Mouse (Mus musculus): Measurements from ENCODE around the gene Gm42688. TPM values are rescaled to one million over a fixed set of nuclear protein-coding genes. Genes with fewer than 3 reads are reported as not detected.

The Gm42688 gene
- polyA plus RNA-seq, 1 experiment from 2014 or later: 2.1 TPM

GRCm38 (mm10) chr6:83118825-83119733, 17.7 kb downstream of the Gm42688 start:
- Histone ChIP-seq H3K27ac (ENCODE audit: low read depth, low read length) (no peak overlapping the region), H3K4me3 (ENCODE audit: low read depth, low read length) (no peak overlapping the region), H3K4me1 (ENCODE audit: control insufficient read depth, insufficient read depth, low read length) (peaks cover 33% of the 10 kb centered on the region), H3K9ac (ENCODE audit: low read length) (peak overlapping the region; percentile 14; the same call in 1 of the 2 replicates), H3K4me2 (ENCODE audit: low read depth) (peak overlapping the region; percentile 77; the same call in 1 of the 2 replicates), H3K36me3 (ENCODE audit: control insufficient read depth, insufficient read depth, low read length) (peaks cover 9% of the 10 kb centered on the region), H3K9me3 (ENCODE audit: control insufficient read depth, low read length) (no peaks in the 10 kb centered on the region), H3K27me3 (ENCODE audit: control insufficient read depth, insufficient read depth, low read length) (no peaks in the 10 kb centered on the region)
- no peak for DNase-seq (ENCODE audit: low spot score)
- WGBS: 87% methylated on average over 14 of the region's 14 CpGs
- no peak for ATAC-seq (ENCODE audit: insufficient read depth, low FRiP score, low TSS enrichment)

- no peak for ATAC-seq (ENCODE audit: insufficient read depth, low FRiP score, low TSS enrichment)
- peak overlapping the region; percentile 81; the same call in 1 of the 2 replicates for H3K4me3 ChIP-seq (ENCODE audit: low read depth, low read length)
- H3K9ac ChIP-seq (ENCODE audit: low read length): peak overlapping the region; percentile 14; the same call in 1 of the 2 replicates
- no peaks in the 10 kb centered on the region for H3K9me3 ChIP-seq (ENCODE audit: control insufficient read depth, low read length)
- 91% methylated on average over 7 of the region's 7 CpGs for WGBS
- DNase-seq (ENCODE audit: low spot score): no peak
- H3K36me3 ChIP-seq (ENCODE audit: control insufficient read depth, insufficient read depth, low read length): peaks cover 9% of the 10 kb centered on the region
- no peaks in the 10 kb centered on the region for H3K27me3 ChIP-seq (ENCODE audit: control insufficient read depth, insufficient read depth, low read length)
- peaks cover 39% of the 10 kb centered on the region for H3K4me1 ChIP-seq (ENCODE audit: control insufficient read depth, insufficient read depth, low read length)
- H3K27ac ChIP-seq (ENCODE audit: low read depth, low read length): no peak overlapping the region
- H3K4me2 ChIP-seq (ENCODE audit: low read depth): peak overlapping the region; percentile 77
Measured at GRCm38 (mm10) chr6:83119734-83120051, 18.3 kb downstream of the Gm42688 start.

- Histone ChIP-seq H3K27me3 (ENCODE audit: control insufficient read depth, insufficient read depth, low read length) (no peaks in the 10 kb centered on the region), H3K36me3 (ENCODE audit: control insufficient read depth, insufficient read depth, low read length) (peaks cover 9% of the 10 kb centered on the region), H3K4me3 (ENCODE audit: low read depth, low read length) (peak within 1 kb of the TSS; percentile 81), H3K4me2 (ENCODE audit: low read depth) (peak within 1 kb of the TSS; percentile 93), H3K9me3 (ENCODE audit: control insufficient read depth, low read length) (no peaks in the 10 kb centered on the region), H3K4me1 (ENCODE audit: control insufficient read depth, insufficient read depth, low read length) (peaks cover 36% of the 10 kb centered on the region), H3K27ac (ENCODE audit: low read depth, low read length) (peak within 1 kb of the TSS; percentile 99), H3K9ac (ENCODE audit: low read length) (peak within 1 kb of the TSS; percentile 96)
- DNase-seq (ENCODE audit: low spot score) (peak; percentile 95), ATAC-seq (ENCODE audit: insufficient read depth, low FRiP score, low TSS enrichment) (peak; percentile 96)
- WGBS: under 1% methylated on average over 37 of the region's 38 CpGs
Measured at GRCm38 (mm10) chr6:83120930-83121862, 19.8 kb downstream of the Gm42688 start, which contains the start of gene Wbp1. TSS of gene Wbp1 (minus strand) at chr6:83121559.

- peaks cover 9% of the 10 kb centered on the region for H3K36me3 ChIP-seq (ENCODE audit: control insufficient read depth, insufficient read depth, low read length)
- H3K9me3 ChIP-seq (ENCODE audit: control insufficient read depth, low read length): no peaks in the 10 kb centered on the region
- peak overlapping the region; percentile 96 for H3K9ac ChIP-seq (ENCODE audit: low read length)
- peak overlapping the region; percentile 99 for H3K27ac ChIP-seq (ENCODE audit: low read depth, low read length)
- H3K4me1 ChIP-seq (ENCODE audit: control insufficient read depth, insufficient read depth, low read length): peaks cover 28% of the 10 kb centered on the region
- DNase-seq (ENCODE audit: low spot score) (no peak), ATAC-seq (ENCODE audit: insufficient read depth, low FRiP score, low TSS enrichment) (no peak; the same call in 1 of the 2 replicates)
- WGBS: 1% methylated on average over 51 of the region's 52 CpGs
- no peaks in the 10 kb centered on the region for H3K27me3 ChIP-seq (ENCODE audit: control insufficient read depth, insufficient read depth, low read length)
- H3K4me3 ChIP-seq (ENCODE audit: low read depth, low read length): peak overlapping the region; percentile 81
- peak overlapping the region; percentile 93 for H3K4me2 ChIP-seq (ENCODE audit: low read depth)
Measured at GRCm38 (mm10) chr6:83121863-83122710, 20.7 kb downstream of the Gm42688 start.

GRCm38 (mm10) chr6:83122961-83123360, 21.5 kb downstream of the Gm42688 start:
- H3K4me1 ChIP-seq (ENCODE audit: control insufficient read depth, insufficient read depth, low read length): peaks cover 28% of the 10 kb centered on the region
- H3K36me3 ChIP-seq (ENCODE audit: control insufficient read depth, insufficient read depth, low read length): peaks cover 5% of the 10 kb centered on the region
- no peaks in the 10 kb centered on the region for H3K27me3 ChIP-seq (ENCODE audit: control insufficient read depth, insufficient read depth, low read length)
- no peak for DNase-seq (ENCODE audit: low spot score)
- peak overlapping the region; percentile 93 for H3K4me2 ChIP-seq (ENCODE audit: low read depth)
- no peaks in the 10 kb centered on the region for H3K9me3 ChIP-seq (ENCODE audit: control insufficient read depth, low read length)
- peak overlapping the region; percentile 81 for H3K4me3 ChIP-seq (ENCODE audit: low read depth, low read length)
- no peak for ATAC-seq (ENCODE audit: insufficient read depth, low FRiP score, low TSS enrichment)
- H3K27ac ChIP-seq (ENCODE audit: low read depth, low read length): no peak overlapping the region
- H3K9ac ChIP-seq (ENCODE audit: low read length): no peak overlapping the region; the same call in 1 of the 2 replicates
- WGBS: 77% methylated on average over 5 of the region's 5 CpGs

- H3K27ac ChIP-seq (ENCODE audit: low read depth, low read length): 0 out of 2 replicates have a peak overlapping the region, but pooled peaks have one; percentile 34
- peak overlapping the region; percentile 67 for H3K4me3 ChIP-seq (ENCODE audit: low read depth, low read length)
- H3K36me3 ChIP-seq (ENCODE audit: control insufficient read depth, insufficient read depth, low read length): no peaks in the 10 kb centered on the region
- peak; percentile 89 for DNase-seq (ENCODE audit: low spot score)
- no peaks in the 10 kb centered on the region for H3K9me3 ChIP-seq (ENCODE audit: control insufficient read depth, low read length)
- no peak for ATAC-seq (ENCODE audit: insufficient read depth, low FRiP score, low TSS enrichment)
- H3K4me1 ChIP-seq (ENCODE audit: control insufficient read depth, insufficient read depth, low read length): peaks cover 17% of the 10 kb centered on the region
- under 1% methylated on average over 30 of the region's 30 CpGs for WGBS
- H3K27me3 ChIP-seq (ENCODE audit: control insufficient read depth, insufficient read depth, low read length): no peaks in the 10 kb centered on the region
- peak overlapping the region; percentile 80 for H3K9ac ChIP-seq (ENCODE audit: low read length)
- peak overlapping the region; percentile 82 for H3K4me2 ChIP-seq (ENCODE audit: low read depth)
Measured at GRCm38 (mm10) chr6:83124851-83125312, 23.5 kb downstream of the Gm42688 start.

GRCm38 (mm10) chr6:83125331-83125730, 23.9 kb downstream of the Gm42688 start, which contains the start of gene Ino80b:
TSS of gene Ino80b (minus strand) at chr6:83125431.
- no peaks in the 10 kb centered on the region for H3K36me3 ChIP-seq (ENCODE audit: control insufficient read depth, insufficient read depth, low read length)
- 21% methylated on average over 5 of the region's 5 CpGs for WGBS
- H3K9ac ChIP-seq (ENCODE audit: low read length): peak within 1 kb of the TSS; percentile 80
- H3K9me3 ChIP-seq (ENCODE audit: control insufficient read depth, low read length): no peaks in the 10 kb centered on the region
- ATAC-seq (ENCODE audit: insufficient read depth, low FRiP score, low TSS enrichment): no peak
- H3K4me2 ChIP-seq (ENCODE audit: low read depth): peak within 1 kb of the TSS; percentile 82
- no peak for DNase-seq (ENCODE audit: low spot score)
- H3K4me1 ChIP-seq (ENCODE audit: control insufficient read depth, insufficient read depth, low read length): peaks cover 15% of the 10 kb centered on the region
- 0 out of 2 replicates have a peak within 1 kb of the TSS, but pooled peaks have one; percentile 34 for H3K27ac ChIP-seq (ENCODE audit: low read depth, low read length)
- H3K4me3 ChIP-seq (ENCODE audit: low read depth, low read length): peak within 1 kb of the TSS; percentile 67
- H3K27me3 ChIP-seq (ENCODE audit: control insufficient read depth, insufficient read depth, low read length): no peaks in the 10 kb centered on the region
